Mouse (Mus musculus) forebrain, embryonic 13.5 days (tissue): ENCODE measurements around the gene Mns1. TPM values are rescaled to one million over a fixed set of nuclear protein-coding genes. Genes with fewer than 3 reads are reported as not detected.

Experiments used
- ATAC-seq: fragments of 200-750 bp; cut with Nextera tagmentation; 2 replicates; pipeline ENCODE4 v1.8.0; 2017
- H3K27ac ChIP-seq: fragments of 300-500 bp; sonication (generic); 2 replicates; pipeline ENCODE4 v1.5.1; 2015; ENCODE audit warnings: inconsistent platforms, mild to moderate bottlenecking, moderate library complexity
- H3K27me3 ChIP-seq: fragments of 300-500 bp; sonication (generic); 2 replicates; pipeline ENCODE4 v1.6.1; 2015; ENCODE audit warnings: mild to moderate bottlenecking, inconsistent platforms
- H3K36me3 ChIP-seq: fragments of 300-500 bp; sonication (generic); 2 replicates; pipeline ENCODE4 v1.6.1; 2015; ENCODE audit warnings: mild to moderate bottlenecking, inconsistent platforms; ENCODE audit not compliant: poor library complexity, severe bottlenecking
- H3K4me1 ChIP-seq: fragments of 300-500 bp; sonication (generic); 2 replicates; pipeline ENCODE4 v1.6.1; 2015; ENCODE audit warnings: inconsistent platforms
- H3K4me2 ChIP-seq: fragments of 300-500 bp; sonication (generic); 2 replicates; pipeline ENCODE4 v1.6.1; 2015; ENCODE audit warnings: inconsistent platforms, mild to moderate bottlenecking, moderate library complexity
- H3K4me3 ChIP-seq: fragments of 300-500 bp; sonication (generic); 2 replicates; pipeline ENCODE4 v1.5.1; 2015; ENCODE audit warnings: mild to moderate bottlenecking, inconsistent platforms
- H3K9ac ChIP-seq: fragments of 300-500 bp; sonication (generic); 2 replicates; pipeline ENCODE4 v1.6.1; 2015; ENCODE audit warnings: mild to moderate bottlenecking, inconsistent platforms
- H3K9me3 ChIP-seq: fragments of 300-500 bp; sonication (generic); replicated peaks from 2 replicates; pipeline ENCODE4 v1.6.1; 2016; ENCODE audit warnings: inconsistent platforms
- WGBS: fragments of 180-500 bp; shearing (Covaris S2); methylation state at CpG from one replicate; pipeline ENCODE4 v1.1.7; 2015; 5-methylcytosine and 5-hydroxymethylcytosine counted together
- microRNA-seq: library from miRNA; unstranded; fragments of <30 nt; microRNA quantifications from one replicate; pipeline ENCODE4, GENCODE M21; 2016
- polyA plus RNA-seq: library from polyadenylated mRNA; unstranded; fragments of >200 nt; fragmentation: Nextera tagmentation; extraction: Ambion mirVana; gene quantifications from 2 replicates; pipeline ENCODE4 v1.2.1, GENCODE M21; 2015

Mns1 gene
- polyA plus RNA-seq, 1 experiment from 2014 or later = 30.4 TPM

- H3K27ac ChIP-seq = peak overlapping the region; percentile 89
- WGBS = 0% methylated on average over 32 of the region's 32 CpGs
- peak overlapping the region; percentile 82 for H3K9ac ChIP-seq
- no peaks in the 10 kb centered on the region for H3K27me3 ChIP-seq
- H3K4me3 ChIP-seq = peak overlapping the region; percentile 77
- peaks cover 14% of the 10 kb centered on the region for H3K4me1 ChIP-seq
- peaks cover 4% of the 10 kb centered on the region for H3K36me3 ChIP-seq
- H3K9me3 ChIP-seq = no peaks in the 10 kb centered on the region
- peak overlapping the region; percentile 67 for H3K4me2 ChIP-seq
- ATAC-seq = peak; percentile 98
Measured at GRCm38 (mm10) chr9:72491559-72492193, 53.9 kb downstream of the Mns1 start.

- peak; percentile 59 for ATAC-seq
- H3K4me1 ChIP-seq = peaks cover 15% of the 10 kb centered on the region
- no peaks in the 10 kb centered on the region for H3K36me3 ChIP-seq
Measured at GRCm38 (mm10) chr9:72492194-72492565, 54.4 kb downstream of the Mns1 start, which contains the start of gene Tex9. TSS of gene Tex9 (minus strand) at chr9:72492212.

DNA sequence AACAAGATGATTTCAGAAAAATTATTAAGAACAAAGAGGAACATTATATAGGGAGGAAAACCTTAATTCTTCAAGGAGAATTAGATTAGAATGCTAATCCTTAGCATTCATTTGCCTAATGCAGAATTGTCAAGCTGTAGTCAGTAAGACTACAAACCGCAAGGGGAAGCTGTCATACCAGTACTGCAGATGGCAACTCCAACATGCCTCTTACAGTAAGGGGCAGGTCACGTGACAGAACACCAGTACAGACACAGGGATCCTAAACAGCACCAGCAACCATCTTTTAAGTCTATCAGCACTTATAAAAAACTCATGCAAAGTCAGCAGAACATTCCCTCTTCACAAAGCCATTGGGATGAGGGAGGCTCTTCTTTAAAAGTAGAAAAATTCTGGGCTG, 55.7 kb downstream of the Mns1 start:
- ATAC-seq = no peak
- Histone ChIP-seq H3K4me1 (peaks cover 18% of the 10 kb centered on the region), H3K27me3 (no peaks in the 10 kb centered on the region), H3K4me3 (no peak overlapping the region), H3K4me2 (no peak overlapping the region), H3K9ac (no peak overlapping the region), H3K27ac (no peak overlapping the region), H3K36me3 (no peaks in the 10 kb centered on the region), H3K9me3 (no peaks in the 10 kb centered on the region)
- WGBS = 88% methylated on average over 2 of the region's 2 CpGs

More at GRCm38 (mm10) chr9:72492194-72492565, 54.4 kb downstream of the Mns1 start, which contains the start of gene Tex9:
- Histone ChIP-seq H3K27me3 (no peaks in the 10 kb centered on the region), H3K4me2 (peak within 1 kb of the TSS; percentile 67), H3K9ac (peak within 1 kb of the TSS; percentile 82), H3K9me3 (no peaks in the 10 kb centered on the region), H3K27ac (peak within 1 kb of the TSS; percentile 89), H3K4me3 (peak within 1 kb of the TSS; percentile 77)
- 6% methylated on average over 6 of the region's 6 CpGs for WGBS

DNA sequence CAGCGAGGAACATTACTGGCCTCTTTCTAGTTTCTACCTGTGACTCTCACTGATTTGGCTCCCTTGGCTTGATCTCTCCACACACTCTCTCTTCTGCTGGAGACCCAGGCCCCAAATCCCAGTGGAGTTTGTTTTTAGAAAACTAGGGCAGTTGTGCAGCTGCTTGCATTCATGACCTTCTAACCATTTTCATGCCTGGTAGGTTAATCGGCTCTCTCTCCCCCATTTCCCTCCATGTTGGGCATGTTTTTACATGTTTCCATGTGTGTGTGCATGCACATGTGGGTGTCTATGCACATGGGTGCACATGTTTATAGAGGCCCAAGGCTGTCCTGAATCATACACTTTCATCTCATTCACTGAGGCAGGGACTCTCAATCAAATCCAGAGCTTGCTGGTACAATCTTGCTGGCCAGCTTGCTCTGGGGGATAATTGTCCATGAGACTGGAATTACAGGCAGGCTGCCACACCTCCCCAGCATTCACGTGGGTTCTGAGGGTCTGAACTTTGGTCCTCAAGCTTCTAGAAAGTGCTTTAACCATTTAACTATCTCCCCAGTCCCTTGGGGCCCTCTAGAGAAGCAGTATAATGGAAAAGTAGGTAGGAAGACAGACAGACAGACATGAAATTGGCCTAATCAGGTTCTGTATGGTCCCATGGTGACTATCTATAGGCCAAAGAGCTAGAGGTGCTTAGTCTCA, 56.3 kb downstream of the Mns1 start:
- no peak for ATAC-seq
- no peaks in the 10 kb centered on the region for H3K27me3 ChIP-seq
- H3K4me1 ChIP-seq = peaks cover 18% of the 10 kb centered on the region
- H3K4me3 ChIP-seq = no peak overlapping the region
- H3K9me3 ChIP-seq = no peaks in the 10 kb centered on the region
- no peak overlapping the region for H3K4me2 ChIP-seq
- H3K36me3 ChIP-seq = no peaks in the 10 kb centered on the region
- H3K9ac ChIP-seq = no peak overlapping the region
- WGBS = 84% methylated on average over 3 of the region's 3 CpGs
- H3K27ac ChIP-seq = no peak overlapping the region

- Histone ChIP-seq H3K4me1 (peaks cover 10% of the 10 kb centered on the region), H3K27me3 (no peaks in the 10 kb centered on the region), H3K4me2 (no peak overlapping the region), H3K9ac (no peak overlapping the region), H3K27ac (no peak overlapping the region), H3K36me3 (no peaks in the 10 kb centered on the region), H3K4me3 (no peak overlapping the region), H3K9me3 (no peaks in the 10 kb centered on the region)
- WGBS = 67% methylated on average over 2 of the region's 2 CpGs
- no peak for ATAC-seq
Measured at GRCm38 (mm10) chr9:72496691-72497090, 58.9 kb downstream of the Mns1 start.

DNA sequence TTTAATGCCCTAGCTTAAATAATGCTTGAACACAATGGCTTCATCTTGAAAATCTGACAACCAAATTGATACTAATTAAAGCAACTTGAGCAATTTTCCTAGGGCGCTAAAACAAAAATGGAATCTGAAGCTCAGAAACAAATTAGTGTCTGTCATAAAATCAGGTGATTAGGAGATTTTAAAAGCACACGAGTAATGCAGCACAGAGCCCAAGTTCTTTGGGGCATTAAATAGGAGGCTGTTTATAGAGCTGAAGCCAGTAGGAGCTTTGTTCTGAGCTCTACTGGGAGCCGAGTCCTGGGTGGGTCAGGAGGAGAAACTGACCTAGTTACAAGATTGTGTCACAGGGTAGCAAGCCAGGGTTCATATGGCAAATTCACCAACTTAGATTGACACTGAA, 59.4 kb downstream of the Mns1 start:
- Histone ChIP-seq H3K36me3 (no peaks in the 10 kb centered on the region), H3K4me3 (no peak overlapping the region), H3K27me3 (no peaks in the 10 kb centered on the region), H3K4me1 (peaks cover 8% of the 10 kb centered on the region), H3K27ac (no peak overlapping the region; the same call in none of the 2 replicates), H3K9ac (no peak overlapping the region), H3K9me3 (no peaks in the 10 kb centered on the region), H3K4me2 (no peak overlapping the region)
- WGBS = 45% methylated on average over 3 of the region's 3 CpGs
- ATAC-seq = no peak

Small RNAs within 50 kb of the gene (microRNA-seq; reads per million reads assigned to microRNA genes)
- not detected for gene Gm28010

Other genes with a start within 250 kb of the Mns1 start
- 51.0 and 51.8 TPM in 2 replicates for gene Zfp280d, start 163.2 kb upstream of the Mns1 start, polyA plus RNA-seq
- gene Tex9, start 54.2 kb downstream of the Mns1 start, polyA plus RNA-seq = 62.0 and 65.6 TPM in 2 replicates
- gene Rfx7, start 94.2 kb downstream of the Mns1 start, polyA plus RNA-seq = 16.2 and 18.5 TPM in 2 replicates
- 552 and 600 TPM in 2 replicates for gene Nedd4, start 224.3 kb downstream of the Mns1 start, polyA plus RNA-seq